Mouse (Mus musculus) mature B cell (primary cell): ENCODE data around the gene Tspo.

ENCODE experiments used
- in situ Hi-C: fragments of 300-500 bp; cut with MboI; formaldehyde crosslinking; loops from 2 replicates; pipeline ENCODE4 v1.14.3; 2019

Gene Tspo

GRCm38 (mm10) chr15:83583419-83584156 lies 20.2 kb downstream of the Tspo start:
- in situ Hi-C loops: no loop called here

GRCm38 (mm10) chr15:83584741-83585220 lies 21.4 kb downstream of the Tspo start:
- in situ Hi-C loops: no loop called here

- in situ Hi-C loops: no loop called here
Measured at GRCm38 (mm10) chr15:83590841-83591240, 27.4 kb downstream of the Tspo start.

GRCm38 (mm10) chr15:83591758-83592157 lies 28.4 kb downstream of the Tspo start:
- in situ Hi-C loops: no loop called here

GRCm38 (mm10) chr15:83592260-83593188 lies 29.1 kb downstream of the Tspo start:
- in situ Hi-C loops: no loop called here

- in situ Hi-C loops: no loop called here
Measured at GRCm38 (mm10) chr15:83593189-83593585, 29.8 kb downstream of the Tspo start.

- in situ Hi-C loops: no loop called here
Measured at GRCm38 (mm10) chr15:83593702-83594512, 30.5 kb downstream of the Tspo start.

- in situ Hi-C loops: no loop called here
Measured at GRCm38 (mm10) chr15:83594513-83595363, 31.3 kb downstream of the Tspo start, which contains the start of gene Ttll12. Gene Ttll12 (minus strand): TSS chr15:83595157.

GRCm38 (mm10) chr15:83595364-83595711 lies 31.9 kb downstream of the Tspo start:
- in situ Hi-C loops: no loop called here

GRCm38 (mm10) chr15:83596833-83597232 lies 33.4 kb downstream of the Tspo start:
- in situ Hi-C loops: no loop called here

- in situ Hi-C loops: no loop called here
Measured at GRCm38 (mm10) chr15:83601185-83601584, 37.8 kb downstream of the Tspo start.

- in situ Hi-C loops: no loop called here
Measured at GRCm38 (mm10) chr15:83602372-83603045, 39.1 kb downstream of the Tspo start.

GRCm38 (mm10) chr15:83603046-83603396 lies 39.6 kb downstream of the Tspo start:
- in situ Hi-C loops: no loop called here

GRCm38 (mm10) chr15:83603426-83603825 lies 40.0 kb downstream of the Tspo start:
- in situ Hi-C loops: no loop called here

GRCm38 (mm10) chr15:83606216-83606615 lies 42.8 kb downstream of the Tspo start:
- in situ Hi-C loops: no loop called here

- in situ Hi-C loops: no loop called here
Measured at GRCm38 (mm10) chr15:83606700-83607099, 43.3 kb downstream of the Tspo start.

GRCm38 (mm10) chr15:83607115-83607802 lies 43.9 kb downstream of the Tspo start:
- in situ Hi-C loops: no loop called here

- in situ Hi-C loops: no loop called here
Measured at GRCm38 (mm10) chr15:83615245-83615644, 51.9 kb downstream of the Tspo start.
